Mouse (Mus musculus): ENCODE data around the gene Ccdc141.
A peak's percentile ranks its signal among the peaks of the same experiment; 100 is the strongest.

Gene Ccdc141

DNA sequence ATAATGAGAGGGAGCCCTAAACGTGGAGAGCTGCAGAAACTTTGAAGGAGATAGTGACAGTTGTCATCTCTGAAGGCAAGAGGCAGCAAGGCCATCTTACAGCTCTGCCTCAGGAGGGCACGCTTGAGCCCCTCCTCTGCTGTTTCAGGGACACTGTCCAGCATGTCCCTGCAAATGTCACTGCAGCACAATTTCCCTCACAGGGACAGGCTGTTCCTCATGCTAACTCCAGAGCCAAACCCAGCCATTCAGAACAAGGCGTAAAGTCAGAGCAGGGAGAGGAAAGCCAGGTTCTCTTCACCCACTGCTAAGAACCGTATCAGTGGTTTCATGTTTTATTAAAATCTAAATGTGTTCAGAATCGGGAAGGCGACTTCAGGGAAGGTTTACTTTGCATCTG lies 192.8 kb downstream of the Ccdc141 start:
- DNase-seq (ENCODE audit: low read depth), result no peak

DNA sequence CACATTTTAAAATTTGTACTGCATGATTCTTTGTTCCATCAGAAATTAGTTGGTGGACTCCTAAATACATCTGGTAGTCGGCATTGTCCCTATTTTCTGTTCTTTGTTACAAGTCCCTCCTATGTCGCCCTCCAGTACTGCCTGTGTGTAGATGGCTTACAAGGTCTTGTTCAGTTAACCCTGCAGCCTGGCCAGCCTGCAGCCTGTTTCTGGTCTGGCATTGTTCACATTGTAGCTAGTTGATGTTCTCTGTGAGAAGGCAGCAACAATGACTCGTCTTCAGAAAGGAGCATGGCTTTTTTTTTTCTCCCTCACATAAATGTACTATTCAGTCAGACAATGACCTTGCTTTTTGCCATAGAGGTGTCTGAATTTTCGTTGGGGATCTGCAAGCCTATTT lies 198.4 kb downstream of the Ccdc141 start:
- DNase-seq (ENCODE audit: low read depth), result no peak

DNA sequence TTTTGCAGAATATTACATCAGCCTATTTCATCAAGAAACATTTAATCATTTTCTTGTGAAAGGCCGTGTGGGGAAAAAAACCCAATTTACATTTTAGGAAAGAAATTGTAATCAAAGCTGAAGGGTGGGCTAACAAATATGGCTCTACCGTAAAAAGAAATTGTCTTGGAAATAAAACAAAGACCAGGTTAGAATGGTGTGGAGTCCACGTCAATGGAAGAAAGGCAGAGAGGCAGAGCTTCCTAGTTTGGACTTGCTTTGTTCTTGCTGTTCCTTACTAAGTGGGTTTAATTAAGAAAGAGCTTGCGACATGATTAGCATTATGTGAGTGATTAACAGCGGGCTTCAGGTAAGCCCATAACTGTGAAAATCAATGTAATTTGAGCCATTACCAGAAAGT lies 199.4 kb downstream of the Ccdc141 start:
- DNase-seq (ENCODE audit: low read depth), result no peak

DNA sequence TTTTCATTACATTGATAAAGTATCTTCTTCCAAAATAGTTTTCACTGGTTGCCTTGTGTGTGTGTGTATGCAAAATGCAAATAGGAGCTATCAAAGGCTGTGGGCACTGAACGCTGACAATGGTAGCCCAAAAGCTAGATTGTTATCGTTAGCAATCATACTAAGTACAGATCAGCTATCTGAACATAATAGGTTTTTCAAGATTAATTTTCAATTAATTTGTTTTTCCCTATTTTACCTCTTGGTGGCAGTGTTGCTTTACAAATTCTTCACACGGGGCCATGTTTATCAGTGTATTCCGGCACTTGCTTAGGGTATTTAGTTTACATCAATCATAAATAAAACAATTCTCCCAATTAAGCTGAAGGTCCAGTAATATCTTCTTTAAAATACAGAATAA lies 199.8 kb downstream of the Ccdc141 start:
- DNase-seq (ENCODE audit: low read depth), result peak; percentile 17

DNA sequence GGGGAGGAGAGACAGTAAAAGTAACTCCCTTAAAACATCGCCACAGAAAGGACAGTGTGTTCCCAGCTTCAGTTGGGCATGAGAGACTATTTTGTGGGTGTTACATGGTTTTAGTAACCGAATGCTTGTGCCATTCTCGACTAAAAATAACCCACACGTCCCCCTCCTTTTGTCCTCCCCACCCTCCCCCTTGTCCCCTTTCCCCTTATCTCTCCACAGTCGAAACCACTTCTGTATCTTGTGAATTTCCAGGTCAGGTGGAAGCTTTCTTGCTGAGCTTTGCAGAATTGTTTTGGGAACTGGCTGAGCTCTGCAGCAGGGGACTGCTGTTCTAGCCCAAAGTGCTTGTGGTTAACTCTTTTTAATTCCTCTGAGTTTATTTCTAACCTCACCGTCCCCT lies 200.2 kb downstream of the Ccdc141 start:
- DNase-seq (ENCODE audit: low read depth), result no peak

DNA sequence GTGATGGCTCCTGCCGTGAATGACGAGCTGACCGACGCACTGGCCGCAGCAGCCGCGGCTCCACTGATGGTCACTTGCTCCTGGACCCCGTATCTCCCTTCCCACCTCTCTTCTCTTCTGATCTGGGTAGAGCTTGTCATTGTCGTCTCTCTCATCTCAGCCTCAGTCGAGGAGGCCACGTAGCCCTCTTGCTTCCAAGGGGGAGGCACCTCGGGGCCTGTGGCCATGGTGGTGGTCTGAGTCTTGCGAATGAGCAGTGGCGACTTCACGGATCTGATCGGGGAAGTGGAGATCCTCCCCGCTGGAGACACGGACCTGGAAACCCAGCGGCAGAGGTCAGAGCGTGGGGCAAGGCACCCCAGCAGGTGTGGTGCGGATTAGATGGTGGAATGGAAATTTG lies 200.8 kb downstream of the Ccdc141 start:
- DNase-seq (ENCODE audit: low read depth), result no peak

DNA sequence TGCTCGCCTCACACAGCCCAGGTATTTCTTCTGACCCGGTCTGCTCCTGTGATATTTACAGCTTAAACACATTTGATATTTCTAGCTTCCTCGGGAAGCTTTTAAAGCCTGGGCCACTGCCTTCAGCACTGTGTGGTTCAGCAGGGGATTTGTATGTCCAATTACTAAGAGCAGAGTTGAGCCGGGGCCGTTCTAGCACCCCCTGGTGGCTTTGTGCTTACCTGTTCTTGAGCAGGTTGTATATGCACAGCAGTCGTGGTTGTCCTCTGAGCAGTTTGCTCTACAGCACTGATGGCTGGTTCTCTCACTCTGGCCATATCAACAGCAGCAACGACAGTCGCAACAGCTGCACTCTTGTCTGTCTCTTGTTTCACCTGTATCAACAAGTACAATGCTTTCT lies 201.5 kb downstream of the Ccdc141 start:
- DNase-seq (ENCODE audit: low read depth), result peak; percentile 51

DNA sequence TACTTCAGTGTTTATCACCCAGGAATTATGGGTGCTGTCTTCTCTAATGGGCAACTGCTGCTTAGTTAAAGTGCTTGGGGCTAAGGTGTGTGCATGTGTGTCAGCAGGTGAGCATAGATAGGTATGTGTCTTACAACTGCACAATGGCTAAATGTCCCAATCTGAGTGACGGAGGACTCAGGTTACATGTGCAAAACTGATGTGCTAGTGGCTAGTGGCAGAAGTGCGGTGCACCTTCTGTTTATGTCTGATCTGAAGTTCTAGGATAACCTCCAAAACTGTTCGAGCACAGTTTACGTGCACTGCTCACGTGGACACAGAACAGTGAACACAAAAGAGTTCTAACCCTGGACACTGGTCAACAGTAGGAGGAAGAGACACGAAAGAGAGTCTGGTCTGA lies 203.9 kb downstream of the Ccdc141 start:
- no peak for DNase-seq (ENCODE audit: low read depth)

DNA sequence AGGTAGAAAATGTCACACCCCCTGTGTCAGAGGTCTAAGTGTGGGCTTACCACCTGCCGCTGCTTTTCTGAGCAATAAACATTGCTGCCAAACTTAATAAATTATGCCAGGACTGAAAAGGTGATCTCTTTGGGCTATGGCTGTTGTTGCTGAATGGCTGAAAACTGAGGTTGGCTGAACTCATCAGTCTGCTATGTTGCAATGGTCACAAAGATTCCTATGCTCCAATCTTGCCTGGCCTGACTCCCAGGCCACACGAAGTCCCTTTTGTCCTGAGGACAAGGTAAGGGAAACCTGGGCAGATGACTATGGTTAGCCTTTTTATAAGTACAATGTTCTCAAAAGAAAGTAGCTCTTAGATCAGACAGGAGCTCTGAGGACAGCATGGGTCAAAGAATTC lies 204.4 kb downstream of the Ccdc141 start:
- DNase-seq (ENCODE audit: low read depth), result no peak

DNA sequence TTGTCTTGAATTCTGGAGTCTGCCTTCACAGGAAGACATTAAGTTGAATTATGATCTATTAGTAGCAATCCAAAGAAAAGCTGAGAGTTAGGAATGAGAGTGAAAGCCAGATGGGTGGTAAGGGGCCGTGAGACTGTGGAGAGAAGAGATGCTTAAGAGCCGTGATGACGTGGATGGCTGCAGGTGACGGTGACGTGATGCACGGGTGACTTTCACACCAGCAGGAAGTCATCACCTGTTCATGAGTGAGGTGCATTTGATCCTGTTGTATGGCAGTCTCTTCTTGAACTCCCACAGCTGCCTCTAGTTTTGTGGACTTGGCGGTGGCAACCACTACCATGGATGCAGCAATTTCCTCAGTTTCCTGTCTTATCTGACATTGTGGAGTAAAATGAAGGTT lies 204.9 kb downstream of the Ccdc141 start:
- DNase-seq (ENCODE audit: low read depth), result no peak

DNA sequence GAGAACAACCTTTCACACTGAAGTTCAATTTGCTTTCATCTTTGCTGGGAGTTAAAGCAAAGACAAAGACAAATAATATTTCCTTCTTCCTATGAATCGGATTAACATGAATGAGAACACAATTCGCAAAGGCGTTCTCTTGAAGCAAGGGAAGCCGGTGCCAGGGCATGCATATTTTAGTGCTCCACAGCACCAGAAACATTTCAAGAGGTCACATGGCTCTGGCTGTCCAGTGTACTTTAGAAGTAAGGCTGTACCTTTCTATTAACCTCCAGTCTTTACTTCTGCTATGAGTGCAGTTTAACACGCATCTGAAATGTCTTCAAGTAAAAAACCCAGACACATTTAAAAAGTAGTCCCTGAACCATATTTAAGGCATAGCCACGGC lies 208.4 kb downstream of the Ccdc141 start:
- DNase-seq (ENCODE audit: low read depth), result no peak

DNA sequence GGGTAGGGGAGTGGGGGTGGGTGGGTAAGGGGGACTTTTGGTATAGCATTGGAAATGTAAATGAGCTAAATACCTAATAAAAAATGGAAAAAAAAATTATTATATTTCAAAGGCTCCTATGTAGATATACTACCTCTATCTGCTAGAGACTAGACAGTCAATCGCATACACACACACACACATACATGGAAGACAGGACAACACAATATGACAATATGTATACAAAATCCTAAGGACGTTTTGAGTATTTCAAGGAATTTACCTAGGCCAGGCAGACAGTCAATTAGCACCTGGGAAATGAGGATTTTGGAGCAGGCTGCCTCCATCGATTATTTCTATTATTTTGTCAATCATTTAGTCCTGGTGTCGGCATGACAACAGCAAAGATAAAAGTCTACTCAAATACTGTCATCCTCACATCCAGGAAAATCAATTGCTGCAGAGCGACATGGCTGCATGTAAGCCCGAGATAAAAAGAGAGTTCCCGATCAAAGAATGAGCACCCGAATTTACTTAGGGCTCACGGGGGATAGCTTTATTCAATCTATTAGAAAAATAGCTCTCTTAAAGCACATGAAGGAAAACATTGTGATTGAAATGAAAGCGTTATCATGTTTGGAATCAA lies 208.9 kb downstream of the Ccdc141 start:
- no peak for DNase-seq (ENCODE audit: low read depth)
